Mouse (Mus musculus) bone marrow, adult 2 months (tissue): Measurements from ENCODE around the gene Gm20517.

ENCODE experiments used
- CTCF ChIP-seq: fragments of 200-500 bp; IDR thresholded peaks from 2 replicates; pipeline ENCODE4 v1.5.1; 2011; ENCODE audit warnings: low read length, control low read depth; ENCODE audit not compliant: control insufficient read depth, insufficient read depth
- POLR2A ChIP-seq: fragments of 200-500 bp; IDR thresholded peaks from 2 replicates; pipeline ENCODE4 v1.6.1; 2011; ENCODE audit warnings: low read depth, mild to moderate bottlenecking, control low read depth, low read length, borderline replicate concordance; ENCODE audit not compliant: control insufficient read depth

GRCm38 (mm10) chr17:47730633-47731575, 119.5 kb downstream of the Gm20517 start:
- TF ChIP-seq CTCF (0 out of 2 replicates have a peak, but pooled peaks have one; percentile 6), POLR2A (no peak)
